Mouse (Mus musculus) leukemia stem cell, adult 10-12 weeks (primary cell): ENCODE results near the gene Ap4b1. TPM values are rescaled to one million over a fixed set of nuclear protein-coding genes. Genes with fewer than 3 reads are reported as not detected.

Experiments used
- polyA plus RNA-seq: library from polyadenylated mRNA; stranded (reverse); fragments of >175 nt; gene quantifications from 2 replicates; pipeline ENCODE4 v1.2.3, GENCODE M21; 2012; ENCODE audit warnings: low replicate concordance

Gene Ap4b1
- 1.3 and 2.4 TPM in 2 replicates for polyA plus RNA-seq

DNA sequence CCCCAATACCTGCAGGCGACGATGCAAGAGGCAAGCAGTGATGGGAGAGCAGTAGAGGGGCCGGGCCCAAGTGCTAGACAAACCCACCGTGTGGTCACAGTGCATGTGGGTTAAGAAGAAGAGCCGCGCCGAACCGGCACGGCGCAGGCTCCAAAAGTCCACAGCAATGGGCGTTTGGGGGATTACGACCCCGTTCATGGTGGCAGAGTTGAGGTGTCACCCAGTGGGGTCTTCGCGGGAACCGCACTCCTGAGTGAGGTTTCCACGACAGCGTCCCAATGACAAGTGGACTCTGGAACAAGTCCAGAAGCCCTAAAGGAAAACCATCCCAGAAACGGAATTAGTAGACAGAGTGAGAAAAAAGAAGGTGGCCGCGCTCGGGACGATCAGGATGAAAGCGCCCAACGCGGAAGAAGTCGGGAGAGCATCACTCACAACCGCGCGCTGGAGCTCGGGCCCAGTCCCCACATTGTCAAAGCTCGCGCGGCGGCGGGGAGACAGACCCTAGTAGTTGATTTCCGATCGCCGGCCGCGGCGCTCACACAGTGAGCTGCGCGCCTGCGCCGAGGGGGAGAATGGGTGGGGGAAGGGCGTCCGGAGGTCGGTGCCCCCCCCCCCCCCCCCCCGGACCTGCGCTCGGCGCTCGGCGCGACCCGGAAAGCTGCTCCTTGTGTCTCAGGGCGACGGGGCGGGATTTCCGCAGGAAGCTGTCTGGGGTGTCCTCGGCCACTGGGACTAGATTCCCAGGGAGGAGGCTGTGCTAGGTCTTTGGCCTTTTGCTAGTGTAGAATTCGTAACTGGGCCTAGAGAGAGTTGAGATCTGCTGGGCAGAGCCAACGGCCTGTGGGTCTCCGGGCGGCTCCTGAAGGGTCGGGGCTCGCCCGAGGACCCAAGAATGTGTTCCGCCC, at the start of gene Ap4b1, which contains the start of the genes Dclre1b and Gm43064:
Ap4b1 (plus strand) TSS at position 630 of the 908 bp plus-strand sequence.
Dclre1b (minus strand) TSS at position 554 of the 908 bp plus-strand sequence.
Gm43064 (plus strand) TSS at position 683 of the 908 bp plus-strand sequence.

DNA sequence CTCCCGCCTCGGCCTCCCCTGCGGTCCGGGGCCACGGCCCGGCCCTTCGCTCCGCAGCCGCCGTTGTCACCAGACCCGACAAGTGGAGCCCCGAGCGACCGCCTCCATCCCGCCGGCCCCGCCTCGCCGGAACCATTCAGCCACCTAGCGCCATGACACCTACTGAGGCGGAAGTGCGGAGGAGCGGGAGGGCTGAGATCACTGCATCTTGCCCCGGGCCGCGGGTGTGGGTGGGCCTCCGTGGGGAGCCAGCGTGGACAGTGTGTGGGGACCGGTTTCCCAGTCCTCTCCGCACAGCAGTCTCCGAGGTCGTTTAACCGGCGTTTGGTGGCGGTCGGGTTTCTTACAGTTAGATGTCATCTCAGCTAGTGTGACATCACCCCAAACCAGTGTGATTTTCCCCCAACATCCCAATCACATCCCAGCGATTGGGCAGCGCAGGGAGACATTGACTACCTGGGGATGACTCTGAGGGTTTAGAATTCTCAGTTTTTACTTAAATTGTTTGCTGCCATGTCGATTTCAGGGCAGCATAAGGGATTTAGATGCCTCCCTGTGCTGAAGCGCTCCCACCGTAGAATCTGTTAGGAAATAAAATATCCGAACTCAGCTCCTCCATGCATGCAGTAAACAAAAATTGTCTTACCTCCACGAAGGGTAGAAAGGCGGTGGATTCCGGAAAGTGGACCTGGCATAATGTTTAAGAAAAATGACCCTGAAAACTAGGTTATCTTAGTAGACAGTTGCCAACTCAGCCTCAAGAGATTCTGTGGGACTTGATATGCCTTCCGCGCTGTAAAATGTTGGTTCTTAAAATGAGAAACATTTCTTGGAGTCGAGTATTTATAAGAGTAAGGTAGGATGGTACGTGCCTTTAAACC, 17.9 kb upstream of the Ap4b1 start, which contains the start of gene Hipk1:
Hipk1 (minus strand) TSS at position 334 of the 881 bp plus-strand sequence.

DNA sequence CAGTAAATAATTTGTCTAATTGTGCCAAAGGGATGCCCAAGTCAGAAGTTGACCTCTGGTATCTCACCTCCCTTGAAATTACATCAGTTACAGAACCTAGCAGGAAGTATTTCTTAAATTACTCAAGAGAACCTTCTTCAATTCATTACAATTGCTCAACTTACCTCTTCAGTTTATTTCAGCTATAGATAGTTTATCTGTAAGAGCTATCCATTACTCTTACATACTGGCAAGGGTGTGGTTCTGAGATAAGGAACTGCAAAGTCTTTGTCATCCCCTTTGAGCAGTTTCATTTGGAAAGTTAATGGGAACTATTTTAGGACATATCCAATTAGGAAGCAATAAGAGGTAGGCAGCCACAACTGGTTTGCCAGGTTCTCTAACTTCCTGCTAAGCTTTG, 23.1 kb downstream of the Ap4b1 start, which contains the start of gene Bcl2l15:
Bcl2l15 (plus strand) TSS at position 176 of the 400 bp plus-strand sequence.

DNA sequence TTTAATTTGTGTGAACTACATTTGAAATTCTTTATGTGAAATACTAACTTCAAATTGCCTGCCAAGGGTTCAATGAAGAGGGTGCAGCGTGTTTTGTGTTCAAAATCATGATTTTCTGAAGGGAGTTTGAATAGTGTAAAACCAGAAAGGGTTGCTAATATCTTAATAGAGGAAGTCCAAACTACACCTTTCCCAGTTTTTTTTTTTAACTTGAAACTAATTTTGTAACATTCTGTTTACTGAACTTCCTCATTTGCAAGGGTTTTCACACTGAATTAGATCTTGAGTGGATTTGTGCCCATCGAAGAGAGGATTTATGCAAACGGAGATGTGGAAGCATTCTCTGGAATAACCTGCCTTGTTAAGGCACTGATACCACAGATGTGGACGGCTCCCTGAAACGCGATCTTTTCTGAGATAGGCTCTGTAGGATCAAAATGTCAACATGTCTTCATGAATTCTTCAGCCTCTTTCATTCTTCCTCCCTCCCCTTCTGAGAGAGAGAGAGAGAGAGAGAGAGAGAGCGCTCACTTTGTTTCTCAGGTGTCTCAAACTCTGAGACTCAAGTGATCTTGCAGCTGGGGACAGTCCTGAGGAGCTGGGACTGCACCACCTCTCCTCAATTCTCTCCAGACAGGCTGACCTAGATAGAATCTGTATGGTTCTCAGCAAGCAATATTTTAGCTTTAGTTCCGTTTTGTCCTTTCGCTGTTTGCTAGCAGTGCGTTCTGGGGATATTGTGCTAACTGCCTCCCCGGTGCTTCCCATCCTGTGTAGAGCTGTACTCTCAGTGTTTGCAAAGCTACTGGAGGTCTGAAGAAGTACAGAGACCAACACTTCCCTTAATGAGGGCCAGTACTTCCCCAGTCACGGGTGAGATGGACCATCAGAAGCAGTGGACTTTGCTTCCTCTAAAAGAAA, 49.8 kb downstream of the Ap4b1 start, which contains the start of gene Ptpn22:
Ptpn22 (plus strand) TSS at position 915 of the 921 bp plus-strand sequence.

Other genes with a start within 250 kb of the Ap4b1 start
- gene Syt6, start 234.3 kb upstream of the Ap4b1 start, polyA plus RNA-seq: not detected in 2 replicates
- gene Atg4a-ps, start 163.5 kb upstream of the Ap4b1 start, polyA plus RNA-seq: not detected in 2 replicates
- gene Olfml3, start 71.5 kb upstream of the Ap4b1 start, polyA plus RNA-seq: 0.19 and 1.0 TPM in 2 replicates
- not detected in 2 replicates for gene Gm10964, start 70.2 kb upstream of the Ap4b1 start, polyA plus RNA-seq
- 67.1 and 72.3 TPM in 2 replicates for gene Hipk1, start 18.0 kb upstream of the Ap4b1 start, polyA plus RNA-seq
- gene Dclre1b, start 76 bp upstream of the Ap4b1 start, polyA plus RNA-seq: 4.0 and 13.4 TPM in 2 replicates
- gene Gm43064, start 53 bp downstream of the Ap4b1 start, polyA plus RNA-seq: 0.32 and 1.7 TPM in 2 replicates
- 1.0 and 2.0 TPM in 2 replicates for gene Bcl2l15, start 23.1 kb downstream of the Ap4b1 start, polyA plus RNA-seq
- gene Ptpn22, start 50.3 kb downstream of the Ap4b1 start, polyA plus RNA-seq: 0.08 and 2.8 TPM in 2 replicates
- gene Rsbn1, start 104.6 kb downstream of the Ap4b1 start, polyA plus RNA-seq: 16.1 and 30.5 TPM in 2 replicates
- gene Phtf1, start 158.6 kb downstream of the Ap4b1 start, polyA plus RNA-seq: 23.3 and 26.5 TPM in 2 replicates